Mouse (Mus musculus) midbrain, embryonic 11.5 days (tissue): ENCODE data around the gene Prox2. TPM values are rescaled to one million over a fixed set of nuclear protein-coding genes. Genes with fewer than 3 reads are reported as not detected.

ENCODE experiments used
- ATAC-seq: fragments of 200-750 bp; cut with Nextera tagmentation; 2 replicates; pipeline ENCODE4 v1.8.0; 2017; ENCODE audit warnings: moderate TSS enrichment, moderate library complexity; ENCODE audit not compliant: low FRiP score
- DNase-seq: peaks from one replicate; pipeline ENCODE4 v3.0.0; 2015; ENCODE audit warnings: low spot score; ENCODE audit errors: missing footprints
- H3K27ac ChIP-seq: fragments of 300-500 bp; sonication (generic); 2 replicates; pipeline ENCODE4 v1.5.1; 2014; ENCODE audit warnings: low read depth, low read length
- H3K27me3 ChIP-seq: fragments of 300-500 bp; sonication (generic); 2 replicates; pipeline ENCODE4 v1.6.1; 2014; ENCODE audit warnings: mild to moderate bottlenecking, low read length, moderate library complexity, mixed read lengths; ENCODE audit not compliant: control insufficient read depth, insufficient read depth
- H3K36me3 ChIP-seq: fragments of 300-500 bp; sonication (generic); 2 replicates; pipeline ENCODE4 v1.6.1; 2014; ENCODE audit warnings: mild to moderate bottlenecking, low read length, moderate library complexity, mixed read lengths; ENCODE audit not compliant: control insufficient read depth, insufficient read depth
- H3K4me1 ChIP-seq: fragments of 300-500 bp; sonication (generic); 2 replicates; pipeline ENCODE4 v1.6.1; 2014; ENCODE audit warnings: low read length; ENCODE audit not compliant: control insufficient read depth, insufficient read depth
- H3K4me2 ChIP-seq: fragments of 300-500 bp; sonication (generic); 2 replicates; pipeline ENCODE4 v1.6.1; 2014; ENCODE audit warnings: mild to moderate bottlenecking, moderate library complexity
- H3K4me3 ChIP-seq: fragments of 300-500 bp; sonication (generic); 2 replicates; pipeline ENCODE4 v1.5.1; 2014; ENCODE audit warnings: low read depth, low read length
- H3K9ac ChIP-seq: fragments of 300-500 bp; sonication (generic); 2 replicates; pipeline ENCODE4 v1.6.1; 2014; ENCODE audit warnings: low read length
- H3K9me3 ChIP-seq: fragments of 300-500 bp; sonication (generic); 2 replicates; pipeline ENCODE4 v1.6.1; 2016; ENCODE audit warnings: low read length; ENCODE audit not compliant: control insufficient read depth
- WGBS: fragments of 180-500 bp; shearing (Covaris S2); extraction: QIAGEN DNeasy Blood & Tissue Kit; methylation state at CpG from one replicate; pipeline ENCODE4 v1.1.7; 2014; 5-methylcytosine and 5-hydroxymethylcytosine counted together
- polyA plus RNA-seq: library from polyadenylated mRNA; unstranded; fragments of >200 nt; fragmentation: Nextera tagmentation; extraction: Ambion mirVana; gene quantifications from 2 replicates; pipeline ENCODE4 v1.2.1, GENCODE M21; 2014

Gene Prox2
- polyA plus RNA-seq, 1 experiment from 2014 or later, result 2.6 TPM

DNA sequence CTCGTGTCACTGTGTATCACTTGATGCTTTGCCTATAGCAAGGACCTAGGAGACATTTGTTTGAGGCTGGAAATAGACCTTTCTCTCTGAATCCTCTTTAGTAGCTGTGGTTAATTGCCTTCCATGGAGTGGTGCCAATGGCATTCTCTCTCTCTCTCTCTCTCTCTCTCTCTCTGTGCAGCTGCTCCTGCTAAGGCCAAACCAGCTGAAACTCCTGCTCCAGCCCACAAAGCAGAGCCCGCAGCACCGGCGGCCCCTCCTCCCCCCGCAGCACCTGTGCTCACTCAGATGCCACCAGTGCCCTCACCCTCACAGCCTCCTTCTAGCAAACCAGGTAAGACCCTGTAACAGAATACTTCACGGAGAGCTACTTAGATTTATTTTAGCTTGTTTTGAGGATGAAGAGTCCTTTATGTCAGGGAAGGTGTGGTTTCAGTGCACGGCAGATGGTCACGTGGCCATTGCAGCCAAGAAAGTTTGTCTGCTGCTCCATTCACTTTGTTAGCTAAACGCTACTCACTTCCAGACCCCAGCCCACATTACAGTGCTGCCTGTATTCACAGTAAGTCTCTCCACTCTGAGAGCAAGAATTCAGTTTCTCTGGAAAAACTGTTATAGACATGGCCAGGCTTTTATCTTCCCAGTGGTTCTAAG is 11.4 kb upstream of the Prox2 start:
- no peaks in the 10 kb centered on the region for H3K4me1 ChIP-seq
- H3K9me3 ChIP-seq, result no peaks in the 10 kb centered on the region
- DNase-seq (no peak), ATAC-seq (no peak)
- 95% methylated on average over 9 of the region's 9 CpGs for WGBS
- no peak overlapping the region for H3K4me2 ChIP-seq
- H3K4me3 ChIP-seq, result no peak overlapping the region
- H3K9ac ChIP-seq, result no peak overlapping the region
- no peaks in the 10 kb centered on the region for H3K27me3 ChIP-seq
- H3K27ac ChIP-seq, result no peak overlapping the region
- peaks cover 17% of the 10 kb centered on the region; the same call in 1 of the 2 replicates for H3K36me3 ChIP-seq

DNA sequence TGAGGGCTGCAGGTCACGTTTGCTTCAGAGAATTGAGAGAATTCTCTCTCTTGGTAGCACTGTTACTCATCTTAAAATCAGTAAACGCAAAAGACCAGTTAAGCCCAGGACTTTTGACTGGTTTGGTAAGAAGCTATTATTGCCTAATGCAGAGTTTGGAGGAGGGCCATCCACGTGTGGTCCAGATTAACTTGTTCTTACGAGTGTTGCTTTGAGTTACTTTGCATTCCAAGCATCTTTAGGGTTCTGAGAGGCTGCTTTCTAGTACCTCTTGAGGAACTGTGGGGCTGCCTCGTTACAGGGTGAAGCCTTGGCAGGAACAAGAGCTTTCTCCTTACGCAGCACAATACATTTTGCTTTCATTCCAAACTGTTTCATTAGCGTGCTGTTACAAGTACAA is 5.1 kb upstream of the Prox2 start:
- no peaks in the 10 kb centered on the region for H3K9me3 ChIP-seq
- peaks cover 4% of the 10 kb centered on the region; the same call in 1 of the 2 replicates for H3K36me3 ChIP-seq
- H3K27ac ChIP-seq, result no peak overlapping the region
- no peak overlapping the region for H3K9ac ChIP-seq
- 82% methylated on average over 7 of the region's 7 CpGs for WGBS
- peaks cover 8% of the 10 kb centered on the region for H3K4me1 ChIP-seq
- H3K4me2 ChIP-seq, result no peak overlapping the region
- ATAC-seq, result no peak
- DNase-seq, result no peak
- H3K4me3 ChIP-seq, result no peak overlapping the region
- no peaks in the 10 kb centered on the region for H3K27me3 ChIP-seq

DNA sequence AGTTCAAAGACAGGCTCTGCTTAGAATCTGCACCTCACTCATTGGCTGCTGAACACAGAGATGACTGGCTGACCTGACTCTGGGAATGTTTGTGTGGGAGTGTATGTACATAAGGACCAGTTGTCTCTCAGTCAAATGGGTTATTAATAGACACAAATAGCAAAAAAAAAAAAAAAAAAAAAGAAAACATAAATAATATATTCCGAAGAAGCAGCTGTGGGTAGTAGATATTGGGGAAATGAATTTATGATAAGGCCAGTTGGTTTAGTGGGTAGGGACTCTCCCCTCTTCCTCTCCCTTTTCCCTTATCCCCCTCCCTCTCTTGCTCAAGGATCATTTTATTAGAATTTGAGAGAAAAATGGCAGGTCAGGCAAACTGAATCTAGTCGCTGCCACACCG is 3.4 kb upstream of the Prox2 start:
- Histone ChIP-seq H3K9me3 (no peaks in the 10 kb centered on the region), H3K4me3 (no peak overlapping the region), H3K4me1 (peaks cover 18% of the 10 kb centered on the region), H3K36me3 (no peaks in the 10 kb centered on the region; the same call in 1 of the 2 replicates), H3K9ac (no peak overlapping the region), H3K4me2 (no peak overlapping the region), H3K27me3 (no peaks in the 10 kb centered on the region), H3K27ac (no peak overlapping the region)
- no peak for ATAC-seq
- no peak for DNase-seq
- 97% methylated on average over 3 of the region's 3 CpGs for WGBS

DNA sequence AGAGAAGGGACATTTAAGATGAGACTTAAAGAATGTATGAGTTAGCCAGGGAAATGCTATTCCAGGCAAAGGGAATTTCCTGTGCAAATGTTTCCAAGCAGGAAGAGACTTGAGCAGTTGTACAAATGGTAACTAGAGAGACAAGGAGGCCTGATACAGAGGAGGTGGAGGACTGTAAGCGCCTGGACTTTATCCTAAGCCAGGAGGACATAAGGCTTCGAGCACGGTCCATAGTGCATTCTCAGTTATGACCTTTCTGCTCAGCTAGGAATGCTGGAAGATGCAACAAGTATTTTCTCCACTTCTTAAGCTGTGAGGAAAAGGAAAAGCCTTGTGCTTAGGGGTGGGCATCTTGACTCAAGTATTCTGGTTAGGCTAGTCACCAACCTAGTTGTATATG is 2.8 kb upstream of the Prox2 start:
- ATAC-seq (no peak), DNase-seq (no peak)
- Histone ChIP-seq H3K4me1 (peaks cover 18% of the 10 kb centered on the region), H3K4me2 (no peak overlapping the region), H3K36me3 (no peaks in the 10 kb centered on the region; the same call in 1 of the 2 replicates), H3K27ac (no peak overlapping the region), H3K9me3 (no peaks in the 10 kb centered on the region), H3K27me3 (no peaks in the 10 kb centered on the region), H3K9ac (no peak overlapping the region), H3K4me3 (no peak overlapping the region)
- 91% methylated on average over 3 of the region's 3 CpGs for WGBS

DNA sequence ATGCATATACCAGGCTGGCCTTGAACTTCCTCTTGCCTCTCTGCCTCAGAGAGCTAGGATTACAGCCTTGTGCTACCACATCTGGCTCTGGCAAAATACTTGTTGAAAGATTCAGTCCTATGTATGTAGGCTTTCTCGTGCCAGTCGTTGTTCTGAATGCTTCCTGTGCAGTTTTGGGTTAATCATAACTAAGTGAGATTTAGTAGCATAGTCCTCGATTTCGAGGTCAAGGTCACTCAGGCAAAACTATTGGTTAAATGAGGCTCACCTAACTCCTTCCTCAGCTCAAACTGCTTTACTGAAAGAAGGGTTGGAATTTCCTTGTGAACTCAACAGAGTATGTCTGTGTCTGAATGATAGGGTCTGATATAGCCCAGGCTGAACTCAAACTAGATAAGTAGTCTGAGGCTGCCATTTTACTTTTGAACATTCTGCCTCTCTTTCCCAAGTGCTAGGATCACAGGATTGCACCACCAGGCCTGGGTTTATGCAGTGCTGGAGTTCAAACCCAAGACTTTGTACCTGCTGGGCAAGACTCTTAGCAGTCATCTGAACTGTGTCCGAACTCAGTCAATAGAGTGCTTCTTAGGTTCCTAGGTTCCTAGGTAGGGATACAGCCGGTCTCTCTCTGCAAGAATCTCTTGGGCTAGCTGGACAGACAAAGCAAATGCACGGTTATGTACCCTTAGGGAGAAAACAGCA is 2.1 kb upstream of the Prox2 start:
- H3K27me3 ChIP-seq, result no peaks in the 10 kb centered on the region
- H3K4me2 ChIP-seq, result no peak overlapping the region
- ATAC-seq, result no peak
- 91% methylated on average over 7 of the region's 7 CpGs for WGBS
- H3K9ac ChIP-seq, result no peak overlapping the region
- peaks cover 18% of the 10 kb centered on the region for H3K4me1 ChIP-seq
- no peak overlapping the region for H3K4me3 ChIP-seq
- no peak overlapping the region for H3K27ac ChIP-seq
- H3K36me3 ChIP-seq, result no peaks in the 10 kb centered on the region
- DNase-seq, result no peak
- no peaks in the 10 kb centered on the region for H3K9me3 ChIP-seq

DNA sequence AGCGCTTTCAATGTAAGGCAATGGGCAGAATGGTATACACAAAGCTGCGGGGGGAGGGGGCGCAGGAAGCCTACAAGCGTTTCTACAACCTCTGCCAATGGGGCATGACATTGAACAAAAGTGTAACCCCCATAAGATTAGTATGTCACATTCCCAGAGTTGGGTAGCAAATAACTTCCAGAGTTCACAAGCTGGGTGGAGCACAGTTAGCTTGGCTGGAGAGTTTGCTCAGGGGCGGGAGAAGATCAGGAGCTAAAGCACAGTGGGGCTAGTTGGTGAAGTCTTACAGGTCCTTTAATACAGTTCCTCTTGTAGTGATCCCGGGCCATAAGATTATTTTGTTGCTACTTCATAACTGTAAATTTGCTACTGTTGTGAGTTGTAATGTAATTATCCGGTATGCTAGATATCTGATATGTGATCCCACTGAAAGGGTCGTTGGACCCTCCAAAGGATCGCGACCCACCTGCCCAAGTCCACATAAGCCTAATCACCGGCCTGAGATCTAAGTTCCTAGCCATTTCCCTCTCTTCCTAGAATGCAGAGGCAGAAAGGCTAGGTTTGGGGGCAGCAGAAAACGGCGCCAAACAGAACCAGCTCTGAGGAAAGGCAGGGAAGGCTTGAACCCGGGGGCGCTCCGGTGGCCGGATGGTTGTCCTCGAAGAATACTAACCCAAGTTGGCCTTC is 405 bp downstream of the Prox2 start:
- 0 out of 2 replicates have a peak overlapping the region, but pooled peaks have one; percentile 56 for H3K27ac ChIP-seq
- peak overlapping the region; percentile 86 for H3K4me2 ChIP-seq
- H3K4me1 ChIP-seq, result peaks cover 21% of the 10 kb centered on the region
- H3K27me3 ChIP-seq, result no peaks in the 10 kb centered on the region
- H3K9me3 ChIP-seq, result no peaks in the 10 kb centered on the region
- ATAC-seq (peak; percentile 47; the same call in 1 of the 2 replicates), DNase-seq (peak; percentile 90)
- 15% methylated on average over 18 of the region's 18 CpGs for WGBS
- H3K9ac ChIP-seq, result peak overlapping the region; percentile 95
- peak overlapping the region; percentile 97 for H3K4me3 ChIP-seq
- H3K36me3 ChIP-seq, result no peaks in the 10 kb centered on the region

DNA sequence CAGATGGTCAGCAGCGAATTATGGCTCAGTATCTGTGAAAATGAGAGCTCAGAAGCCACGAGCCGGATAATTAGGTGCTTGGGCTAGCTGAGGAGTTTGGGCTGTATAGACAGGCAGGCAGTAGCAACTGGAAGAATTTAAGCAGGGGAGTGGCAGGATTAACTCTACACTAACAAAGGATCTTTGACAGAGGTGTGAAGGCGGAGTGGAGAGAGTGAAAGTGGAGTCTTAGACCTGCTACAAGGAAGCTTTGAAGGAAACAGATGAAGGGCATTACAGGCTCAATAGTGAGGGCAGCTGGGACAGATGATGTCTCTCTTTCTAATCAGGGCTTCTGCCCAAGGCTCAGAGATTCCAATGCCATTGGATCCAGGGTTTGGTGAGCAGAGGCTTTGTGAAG is 1.1 kb downstream of the Prox2 start:
- H3K9ac ChIP-seq, result no peak overlapping the region
- WGBS, result 34% methylated on average over 4 of the region's 4 CpGs
- H3K4me1 ChIP-seq, result peaks cover 21% of the 10 kb centered on the region
- H3K9me3 ChIP-seq, result no peaks in the 10 kb centered on the region
- no peak for ATAC-seq
- DNase-seq, result no peak
- no peak overlapping the region; the same call in 1 of the 2 replicates for H3K4me2 ChIP-seq
- no peaks in the 10 kb centered on the region for H3K36me3 ChIP-seq
- no peak overlapping the region for H3K4me3 ChIP-seq
- H3K27me3 ChIP-seq, result no peaks in the 10 kb centered on the region
- H3K27ac ChIP-seq, result no peak overlapping the region

DNA sequence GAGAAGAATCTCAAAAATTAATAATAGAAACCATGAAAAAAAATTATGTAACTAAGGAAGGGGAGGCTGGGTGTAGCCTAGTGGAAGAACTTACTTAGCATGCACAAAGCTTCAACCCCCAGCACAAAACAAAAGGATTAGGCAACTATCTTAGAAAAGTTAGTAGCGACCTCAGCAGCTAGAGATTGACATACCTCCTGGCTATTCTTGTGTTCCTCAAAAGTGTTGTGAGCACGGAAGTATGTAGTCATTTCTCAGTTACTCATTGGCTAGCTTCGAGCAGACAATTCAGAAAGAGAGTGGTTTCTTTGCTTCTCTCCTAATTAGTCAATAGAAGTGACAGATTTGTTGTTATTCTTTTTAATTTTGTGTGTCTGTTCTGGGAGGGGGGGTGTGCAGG is 1.9 kb downstream of the Prox2 start:
- no peaks in the 10 kb centered on the region for H3K27me3 ChIP-seq
- no peak overlapping the region for H3K4me2 ChIP-seq
- H3K9ac ChIP-seq, result no peak overlapping the region
- no peak overlapping the region for H3K4me3 ChIP-seq
- peaks cover 21% of the 10 kb centered on the region for H3K4me1 ChIP-seq
- ATAC-seq (no peak), DNase-seq (peak; percentile 47)
- 57% methylated on average over 3 of the region's 3 CpGs for WGBS
- no peaks in the 10 kb centered on the region for H3K9me3 ChIP-seq
- H3K27ac ChIP-seq, result no peak overlapping the region
- H3K36me3 ChIP-seq, result no peaks in the 10 kb centered on the region

DNA sequence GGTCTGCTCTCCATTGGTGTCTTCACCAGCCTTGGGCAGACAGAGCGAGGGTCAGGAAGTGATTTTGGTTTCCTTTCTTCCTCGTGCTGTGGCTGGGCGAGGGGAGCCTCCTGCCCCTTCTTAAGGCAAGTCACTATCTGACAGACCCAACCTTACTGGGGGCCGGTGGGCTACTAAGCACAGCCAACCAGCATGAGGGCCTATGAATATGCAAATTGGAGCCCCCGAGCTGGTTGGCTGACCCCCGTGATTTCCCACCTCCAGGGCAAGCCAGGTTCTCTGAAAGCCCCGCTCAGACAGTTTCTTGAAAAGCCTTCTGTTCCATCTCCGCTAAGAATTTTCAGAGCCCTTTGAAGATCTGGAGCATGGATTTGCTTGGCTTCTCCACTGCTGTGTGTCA is 4.3 kb downstream of the Prox2 start:
- WGBS, result 2% methylated on average over 8 of the region's 8 CpGs
- no peak overlapping the region for H3K27ac ChIP-seq
- H3K4me2 ChIP-seq, result peak overlapping the region; percentile 23; the same call in 1 of the 2 replicates
- DNase-seq, result peak; percentile 85
- no peaks in the 10 kb centered on the region for H3K9me3 ChIP-seq
- H3K4me1 ChIP-seq, result peaks cover 13% of the 10 kb centered on the region
- no peak for ATAC-seq
- H3K27me3 ChIP-seq, result no peaks in the 10 kb centered on the region
- H3K4me3 ChIP-seq, result no peak overlapping the region
- no peaks in the 10 kb centered on the region for H3K36me3 ChIP-seq
- no peak overlapping the region for H3K9ac ChIP-seq
